Mouse (Mus musculus) kidney, postnatal 0 days (tissue): ENCODE data around the gene Ak9. TPM values are rescaled to one million over a fixed set of nuclear protein-coding genes. Genes with fewer than 3 reads are reported as not detected.

Experiments used
- ATAC-seq: fragments of 200-750 bp; cut with Nextera tagmentation; replicated peaks from 2 replicates; pipeline ENCODE4 v1.8.0; 2017; ENCODE audit warnings: low read depth, moderate number of reproducible peaks, moderate TSS enrichment, moderate library complexity; ENCODE audit not compliant: low FRiP score
- DNase-seq: peaks from one replicate; pipeline ENCODE4 v3.0.0-alpha.2; 2016; ENCODE audit warnings: low spot score
- H3K27ac ChIP-seq: fragments of 300-500 bp; sonication (generic); 2 replicates; pipeline ENCODE4 v1.5.1; 2014; ENCODE audit warnings: mild to moderate bottlenecking
- H3K27me3 ChIP-seq: fragments of 300-500 bp; sonication (generic); 2 replicates; pipeline ENCODE4 v1.6.1; 2014; ENCODE audit warnings: low read length, mixed read lengths; ENCODE audit not compliant: insufficient read depth
- H3K36me3 ChIP-seq: fragments of 300-500 bp; sonication (generic); 2 replicates; pipeline ENCODE4 v1.6.1; 2014; ENCODE audit warnings: low read length, mixed read lengths; ENCODE audit not compliant: insufficient read depth
- H3K4me1 ChIP-seq: fragments of 300-500 bp; sonication (generic); replicated peaks from 2 replicates; pipeline ENCODE4 v1.6.1; 2014; ENCODE audit warnings: antibody characterized with exemption, low read length, mixed read lengths; ENCODE audit not compliant: insufficient read depth
- H3K4me2 ChIP-seq: fragments of 300-500 bp; sonication (generic); 2 replicates; pipeline ENCODE4 v1.6.1; 2014; ENCODE audit warnings: mild to moderate bottlenecking, low read length, moderate library complexity, mixed read lengths
- H3K4me3 ChIP-seq: fragments of 300-500 bp; sonication (generic); replicated peaks from 2 replicates; pipeline ENCODE4 v1.5.1; 2014; ENCODE audit warnings: low read depth, low read length
- H3K9ac ChIP-seq: fragments of 300-500 bp; sonication (generic); 2 replicates; pipeline ENCODE4 v1.6.1; 2014; ENCODE audit warnings: low read depth, low read length
- H3K9me3 ChIP-seq: fragments of 300-500 bp; sonication (generic); replicated peaks from 2 replicates; pipeline ENCODE4 v1.6.1; 2016; ENCODE audit warnings: low read length, inconsistent platforms, mixed read lengths
- CTCF ChIP-seq: IDR thresholded peaks from 2 replicates; pipeline ENCODE4 v1.5.1; 2016; ENCODE audit warnings: antibody characterized with exemption, low read depth, mild to moderate bottlenecking, moderate library complexity
- WGBS: fragments of 180-500 bp; shearing (Covaris S2); extraction: QIAGEN DNeasy Blood & Tissue Kit; methylation state at CpG from one replicate; pipeline ENCODE4 v1.1.7; 2014; 5-methylcytosine and 5-hydroxymethylcytosine counted together
- polyA plus RNA-seq: library from polyadenylated mRNA; unstranded; fragments of >200 nt; fragmentation: Nextera tagmentation; extraction: Ambion mirVana; gene quantifications from 2 replicates; pipeline ENCODE4 v1.2.1, GENCODE M21; 2015

The Ak9 gene
- polyA plus RNA-seq, 1 experiment from 2014 or later: 0.05 TPM

DNA sequence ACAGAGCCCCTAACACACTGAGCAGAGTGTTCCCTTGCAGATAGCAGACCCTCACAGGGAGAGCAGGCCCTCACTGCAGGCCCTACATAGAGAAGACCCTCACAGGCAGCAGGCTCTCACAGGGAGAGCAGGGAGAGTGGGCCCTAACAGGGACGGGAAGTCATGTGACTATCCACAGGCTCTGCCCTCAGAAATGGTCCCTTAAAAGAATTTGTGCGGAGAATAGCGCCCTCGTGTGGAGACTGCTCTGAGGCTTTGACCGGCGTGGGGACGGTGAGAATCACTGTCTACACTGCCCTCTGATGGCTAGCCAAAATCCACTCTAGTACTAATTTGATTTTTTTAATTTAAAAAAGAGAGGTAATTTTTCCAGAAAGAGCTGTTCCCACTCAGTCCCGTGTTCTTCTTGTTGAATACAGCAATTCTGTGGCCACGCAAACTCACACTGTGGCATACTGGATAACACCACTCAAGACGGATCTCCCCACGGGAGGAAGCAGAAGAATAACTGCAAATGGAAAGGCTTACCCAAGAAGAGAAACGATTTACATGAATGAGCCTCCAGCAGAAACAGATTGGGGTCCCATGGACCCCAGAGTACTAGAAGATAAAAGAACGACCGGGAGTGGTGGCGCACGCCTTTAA, 14.9 kb upstream of the Ak9 start:
- Histone ChIP-seq H3K27me3 (no peaks in the 10 kb centered on the region), H3K4me1 (peaks cover 8% of the 10 kb centered on the region; the same call in 1 of the 2 replicates), H3K9me3 (no peaks in the 10 kb centered on the region), H3K4me3 (no peak overlapping the region), H3K4me2 (no peak overlapping the region), H3K36me3 (0 out of 2 replicates have a peak, but pooled peaks cover 2% of the 10 kb centered on the region), H3K27ac (no peak overlapping the region), H3K9ac (no peak overlapping the region)
- DNase-seq: peak; percentile 96
- TF ChIP-seq CTCF: peak; percentile 99
- WGBS: 35% methylated on average over 16 of the region's 16 CpGs
- peak; percentile 88 for ATAC-seq

DNA sequence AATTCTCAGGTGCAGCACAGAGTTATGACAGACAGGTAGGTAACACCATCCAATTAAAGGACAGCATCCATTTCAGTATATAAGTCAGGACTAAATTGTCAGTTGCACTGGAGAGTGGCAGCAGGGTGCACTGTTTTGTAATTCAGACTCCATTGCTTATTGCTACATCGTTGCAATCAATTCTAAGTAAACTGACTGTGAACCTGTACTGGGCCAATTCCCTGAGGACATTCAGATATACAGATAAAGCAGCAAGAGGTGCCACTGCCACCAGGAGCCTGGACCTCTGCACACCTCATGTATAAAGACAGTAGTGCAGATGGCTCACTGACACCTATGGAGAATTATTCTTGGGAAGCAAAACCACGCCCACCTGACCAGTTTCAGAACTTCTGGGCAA, 12.8 kb upstream of the Ak9 start:
- Histone ChIP-seq H3K4me1 (peaks cover 8% of the 10 kb centered on the region; the same call in 1 of the 2 replicates), H3K9me3 (no peaks in the 10 kb centered on the region), H3K36me3 (no peaks in the 10 kb centered on the region), H3K4me3 (no peak overlapping the region), H3K27ac (no peak overlapping the region), H3K9ac (no peak overlapping the region), H3K4me2 (no peak overlapping the region), H3K27me3 (no peaks in the 10 kb centered on the region)
- ATAC-seq: no peak
- 81% methylated on average over 2 of the region's 2 CpGs for WGBS
- DNase-seq: no peak
- TF ChIP-seq CTCF: no peak

DNA sequence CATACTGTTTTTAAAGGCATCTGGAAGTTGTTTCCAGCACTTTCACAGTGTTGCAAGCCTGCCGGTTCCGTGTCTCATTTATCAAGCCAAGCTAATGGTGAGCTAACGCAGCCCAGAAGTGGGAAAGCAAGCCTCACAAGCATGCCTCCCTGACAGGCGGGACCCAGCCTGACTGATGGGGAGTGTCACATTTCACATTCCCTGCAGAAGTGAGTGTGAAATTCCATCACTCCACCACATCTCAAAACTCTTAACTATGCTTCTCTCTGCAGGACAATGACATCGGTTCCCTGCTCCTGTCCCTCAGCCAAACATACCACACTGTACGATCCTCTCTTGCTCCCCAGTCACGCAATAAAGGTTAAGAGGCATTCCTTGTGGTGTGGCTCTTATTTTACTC, 10.8 kb upstream of the Ak9 start:
- peak; percentile 73 for DNase-seq
- Histone ChIP-seq H3K9ac (no peak overlapping the region), H3K27ac (0 out of 2 replicates have a peak overlapping the region, but pooled peaks have one; percentile 39), H3K36me3 (no peaks in the 10 kb centered on the region), H3K4me3 (no peak overlapping the region), H3K4me2 (peak overlapping the region; percentile 41), H3K27me3 (no peaks in the 10 kb centered on the region), H3K9me3 (no peaks in the 10 kb centered on the region), H3K4me1 (peaks cover 8% of the 10 kb centered on the region; the same call in 1 of the 2 replicates)
- 0% methylated on average over 7 of the region's 7 CpGs for WGBS
- TF ChIP-seq CTCF: no peak
- no peak for ATAC-seq

DNA sequence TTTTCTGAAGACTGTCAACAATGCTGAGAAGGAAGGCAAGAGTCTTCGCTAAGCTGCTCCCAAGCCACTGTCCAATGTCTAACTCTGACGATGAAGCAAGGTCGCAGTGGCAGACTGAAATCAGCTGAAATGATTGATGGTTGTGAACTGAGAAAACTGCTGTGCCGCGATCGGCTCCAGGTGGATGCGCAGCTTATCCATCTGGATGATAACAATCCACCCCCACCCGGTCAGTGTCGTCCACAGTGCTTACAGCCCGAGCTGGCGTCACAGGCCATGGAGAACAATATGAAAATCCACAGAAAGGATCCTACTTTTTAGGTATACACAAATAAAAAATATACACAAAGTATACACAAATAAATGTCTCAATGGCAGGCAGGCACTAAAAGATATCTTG, 9.0 kb upstream of the Ak9 start:
- Histone ChIP-seq H3K4me1 (peaks cover 8% of the 10 kb centered on the region; the same call in 1 of the 2 replicates), H3K36me3 (no peaks in the 10 kb centered on the region), H3K9me3 (no peaks in the 10 kb centered on the region), H3K27ac (no peak overlapping the region), H3K27me3 (no peaks in the 10 kb centered on the region), H3K4me2 (no peak overlapping the region), H3K4me3 (no peak overlapping the region), H3K9ac (no peak overlapping the region)
- no peak for TF ChIP-seq CTCF
- DNase-seq: no peak
- no peak for ATAC-seq
- WGBS: 74% methylated on average over 11 of the region's 11 CpGs

DNA sequence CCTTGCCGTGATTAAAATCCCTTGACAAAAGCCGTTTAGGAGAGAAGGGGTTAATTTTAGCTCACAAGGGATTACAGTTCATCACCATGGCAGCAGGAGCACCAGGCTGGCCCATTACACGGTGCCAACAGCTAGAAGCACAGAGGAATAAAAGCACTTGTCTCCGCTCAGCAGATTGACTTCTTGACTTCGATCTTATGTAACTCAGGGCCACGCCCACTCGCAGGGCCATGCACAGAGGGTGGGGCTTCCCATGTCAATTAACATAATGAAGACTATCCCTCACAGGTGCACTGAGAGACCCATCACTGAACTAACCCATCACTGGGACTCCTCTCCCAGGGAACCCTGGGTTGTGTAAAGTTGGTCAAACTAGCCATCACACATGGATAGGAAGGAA, 8.6 kb upstream of the Ak9 start:
- Histone ChIP-seq H3K27me3 (no peaks in the 10 kb centered on the region), H3K9ac (no peak overlapping the region), H3K9me3 (no peaks in the 10 kb centered on the region), H3K4me3 (no peak overlapping the region), H3K4me2 (no peak overlapping the region), H3K36me3 (no peaks in the 10 kb centered on the region), H3K4me1 (peaks cover 8% of the 10 kb centered on the region; the same call in 1 of the 2 replicates), H3K27ac (no peak overlapping the region)
- TF ChIP-seq CTCF: no peak
- no peak for DNase-seq
- ATAC-seq: no peak
- 57% methylated on average over 7 of the region's 7 CpGs for WGBS

DNA sequence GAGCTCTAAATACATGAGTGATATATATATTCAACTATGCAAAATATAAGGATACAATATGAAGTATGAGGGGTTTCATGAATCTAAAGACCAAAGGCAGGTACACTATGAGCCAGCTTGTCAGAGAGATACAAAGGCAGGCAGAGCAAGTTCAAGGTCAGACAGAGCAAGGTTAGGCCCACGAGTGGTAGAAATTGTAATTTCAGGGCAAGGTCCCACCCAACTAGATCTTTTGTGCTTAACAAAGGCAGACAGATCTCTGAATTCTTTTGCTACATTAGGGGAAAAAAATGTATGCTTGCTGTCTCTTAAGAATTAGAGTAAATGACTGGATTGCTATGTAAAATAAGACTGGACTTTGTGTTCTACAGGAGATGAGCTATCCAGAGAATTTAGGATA, 3.6 kb upstream of the Ak9 start:
- WGBS: 62% methylated on average over 1 of the region's 1 CpGs
- no peak overlapping the region for H3K4me3 ChIP-seq
- H3K27me3 ChIP-seq: no peaks in the 10 kb centered on the region
- no peak overlapping the region for H3K4me2 ChIP-seq
- H3K4me1 ChIP-seq: no peaks in the 10 kb centered on the region
- H3K9me3 ChIP-seq: no peaks in the 10 kb centered on the region
- DNase-seq (no peak), ATAC-seq (no peak)
- no peak overlapping the region for H3K9ac ChIP-seq
- H3K36me3 ChIP-seq: no peaks in the 10 kb centered on the region
- no peak overlapping the region for H3K27ac ChIP-seq
- no peak for TF ChIP-seq CTCF
